Mouse (Mus musculus) forebrain, postnatal 0 days (tissue): ENCODE measurements at regions not wholly inside any gene's neighbourhood (a gene's known extent, or its start where the extent isn't known, plus 50 kb on each side); places are given as distances from the start of the nearest gene placed in this dataset.

Experiments
- ATAC-seq: fragments of 200-750 bp; cut with Nextera tagmentation; 2 replicates; pipeline ENCODE4 v1.8.0; 2017; ENCODE audit warnings: mild to moderate bottlenecking, moderate library complexity
- DNase-seq: peaks from one replicate; pipeline ENCODE4 v3.0.0-alpha.2; 2015
- H3K27ac ChIP-seq: fragments of 300-500 bp; sonication (generic); 2 replicates; pipeline ENCODE4 v1.5.1; 2014; ENCODE audit warnings: low read depth, mild to moderate bottlenecking, antibody characterized with exemption, low read length, moderate library complexity, mixed read lengths
- H3K27me3 ChIP-seq: fragments of 300-500 bp; sonication (generic); 2 replicates; pipeline ENCODE4 v1.6.1; 2014; ENCODE audit warnings: mild to moderate bottlenecking, low read length, mixed read lengths; ENCODE audit not compliant: insufficient read depth
- H3K36me3 ChIP-seq: fragments of 300-500 bp; sonication (generic); 2 replicates; pipeline ENCODE4 v1.6.1; 2014; ENCODE audit warnings: mild to moderate bottlenecking, moderate library complexity; ENCODE audit not compliant: insufficient read depth
- H3K4me1 ChIP-seq: fragments of 300-500 bp; sonication (generic); 2 replicates; pipeline ENCODE4 v1.6.1; 2014; ENCODE audit warnings: antibody characterized with exemption; ENCODE audit not compliant: insufficient read depth
- H3K4me2 ChIP-seq: fragments of 300-500 bp; sonication (generic); 2 replicates; pipeline ENCODE4 v1.6.1; 2014; ENCODE audit warnings: low read depth, mild to moderate bottlenecking, moderate library complexity
- H3K4me3 ChIP-seq: fragments of 300-500 bp; sonication (generic); 2 replicates; pipeline ENCODE4 v1.5.1; 2014; ENCODE audit warnings: low read depth, low read length, mixed read lengths
- H3K9ac ChIP-seq: fragments of 300-500 bp; sonication (generic); 2 replicates; pipeline ENCODE4 v1.6.1; 2014; ENCODE audit warnings: mild to moderate bottlenecking
- H3K9me3 ChIP-seq: fragments of 300-500 bp; sonication (generic); 2 replicates; pipeline ENCODE4 v1.6.1; 2016; ENCODE audit warnings: low read length
- CTCF ChIP-seq: sonication (generic); IDR thresholded peaks from 2 replicates; pipeline ENCODE4 v1.5.1; 2016; ENCODE audit warnings: antibody characterized with exemption, control low read depth, low read depth
- WGBS: fragments of 180-500 bp; shearing (Covaris S2); extraction: QIAGEN DNeasy Blood & Tissue Kit; methylation state at CpG from one replicate; pipeline ENCODE4 v1.1.7; 2014; 5-methylcytosine and 5-hydroxymethylcytosine counted together

DNA sequence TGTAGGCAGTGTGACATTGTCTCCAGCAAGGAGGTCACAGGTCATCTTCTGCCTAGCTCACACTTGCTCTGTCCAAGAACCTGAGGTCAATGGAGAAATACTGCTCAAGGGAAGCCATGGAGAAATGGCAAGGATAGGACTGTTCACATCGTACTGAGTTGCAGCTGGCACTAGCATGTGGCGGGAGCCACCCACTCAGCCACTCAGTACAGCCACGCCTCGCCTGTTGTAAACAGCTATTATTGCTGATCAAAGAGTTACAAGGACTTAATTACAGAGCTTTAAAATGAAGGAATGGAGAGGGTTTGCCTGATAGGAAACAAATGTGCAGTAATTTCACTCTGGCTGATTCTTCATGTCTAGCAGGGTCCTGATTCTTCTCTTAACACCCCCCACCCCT, 64.8 kb downstream of the Dll1 start:
- Histone ChIP-seq H3K9me3 (no peaks in the 10 kb centered on the region), H3K27ac (no peak overlapping the region), H3K27me3 (no peaks in the 10 kb centered on the region), H3K4me2 (no peak overlapping the region), H3K36me3 (no peaks in the 10 kb centered on the region), H3K9ac (no peak overlapping the region), H3K4me1 (no peaks in the 10 kb centered on the region), H3K4me3 (no peak overlapping the region)
- ATAC-seq (peak; percentile 54), DNase-seq (no peak)
- no peak for TF ChIP-seq CTCF
- 56% methylated on average over 4 of the region's 4 CpGs for WGBS

DNA sequence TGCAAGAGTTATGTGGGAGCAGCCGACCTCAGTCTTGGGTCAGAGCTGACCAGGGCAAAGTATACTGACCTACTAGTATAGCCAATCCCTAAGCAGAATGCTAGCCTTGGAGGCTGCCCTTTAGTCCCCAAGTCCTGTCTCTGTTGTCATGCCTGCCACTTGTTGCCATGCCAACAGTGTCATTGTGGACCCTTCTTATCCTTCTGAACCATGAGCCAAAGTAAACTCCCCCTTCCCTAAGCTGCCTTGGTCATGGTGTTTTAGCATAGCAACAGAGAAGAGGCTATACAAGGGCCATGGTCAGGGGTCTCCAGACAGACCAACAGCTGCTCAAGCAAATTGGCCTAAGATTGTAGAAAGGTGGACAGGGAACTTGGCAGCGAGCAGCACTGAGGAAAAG, 66.2 kb downstream of the Dll1 start:
- Histone ChIP-seq H3K9me3 (no peaks in the 10 kb centered on the region), H3K9ac (no peak overlapping the region), H3K4me1 (no peaks in the 10 kb centered on the region), H3K4me3 (no peak overlapping the region), H3K4me2 (no peak overlapping the region), H3K36me3 (no peaks in the 10 kb centered on the region), H3K27ac (no peak overlapping the region), H3K27me3 (no peaks in the 10 kb centered on the region)
- DNase-seq (no peak), ATAC-seq (peak; percentile 53)
- no peak for TF ChIP-seq CTCF
- 71% methylated on average over 2 of the region's 2 CpGs for WGBS

DNA sequence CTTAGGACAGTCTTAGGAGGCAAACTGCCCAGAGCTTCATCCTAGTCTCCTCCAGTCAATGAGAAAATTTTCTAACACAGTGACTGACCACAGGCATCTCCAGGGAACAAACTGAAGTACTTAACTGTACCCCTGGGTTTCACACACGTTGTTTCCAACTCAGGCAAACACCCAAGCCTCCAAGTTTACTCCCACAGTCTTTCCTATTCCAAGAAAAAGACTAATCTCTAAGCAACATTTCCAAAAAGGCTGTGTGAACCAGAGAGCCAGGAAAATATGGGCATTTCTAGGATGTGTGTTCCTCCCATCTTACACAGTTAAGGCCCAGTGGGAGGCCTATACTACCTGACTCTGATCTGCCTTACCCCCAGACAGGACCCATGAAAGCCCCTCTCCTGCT, 74.6 kb downstream of the Dll1 start:
- no peak for TF ChIP-seq CTCF
- Histone ChIP-seq H3K27me3 (no peaks in the 10 kb centered on the region), H3K4me1 (no peaks in the 10 kb centered on the region), H3K36me3 (no peaks in the 10 kb centered on the region), H3K27ac (no peak overlapping the region), H3K9ac (no peak overlapping the region), H3K4me2 (no peak overlapping the region), H3K9me3 (no peaks in the 10 kb centered on the region), H3K4me3 (no peak overlapping the region)
- ATAC-seq: no peak
- DNase-seq: no peak
- WGBS: 50% methylated on average over 1 of the region's 1 CpGs

DNA sequence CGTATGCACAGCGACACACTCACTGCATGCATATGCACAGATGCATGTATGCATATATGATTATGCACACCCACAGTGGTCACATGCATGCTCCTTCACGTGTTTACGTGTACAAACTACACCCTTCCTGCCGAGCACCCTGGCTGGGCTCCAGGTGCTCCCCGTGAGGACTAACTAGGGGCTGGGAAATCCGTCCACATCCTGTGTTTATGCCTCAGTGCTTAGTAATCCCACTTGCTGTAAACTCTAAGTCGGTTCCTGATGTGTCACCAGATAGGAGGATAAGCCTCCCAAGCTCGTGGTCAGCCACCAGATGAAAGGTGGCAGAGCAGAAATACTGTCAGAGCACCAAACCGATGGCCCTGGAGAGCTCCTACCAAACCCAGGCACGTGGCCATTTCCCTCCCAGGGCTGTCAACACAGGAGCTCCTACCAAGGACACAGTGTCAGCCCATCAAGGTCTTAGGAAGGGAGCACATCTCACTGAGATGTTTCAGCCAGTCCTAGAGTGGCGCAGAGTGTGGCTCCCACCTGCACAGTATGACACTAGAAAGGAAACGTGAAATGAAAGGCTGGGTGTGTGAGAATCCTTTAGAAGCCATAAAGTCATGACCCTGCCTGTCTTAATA, 76.8 kb downstream of the Dll1 start:
- 80% methylated on average over 13 of the region's 13 CpGs for WGBS
- Histone ChIP-seq H3K27ac (no peak overlapping the region), H3K27me3 (no peaks in the 10 kb centered on the region), H3K4me2 (no peak overlapping the region), H3K4me3 (no peak overlapping the region), H3K4me1 (no peaks in the 10 kb centered on the region), H3K36me3 (no peaks in the 10 kb centered on the region), H3K9ac (no peak overlapping the region), H3K9me3 (no peaks in the 10 kb centered on the region)
- DNase-seq (no peak), ATAC-seq (no peak)
- no peak for TF ChIP-seq CTCF

DNA sequence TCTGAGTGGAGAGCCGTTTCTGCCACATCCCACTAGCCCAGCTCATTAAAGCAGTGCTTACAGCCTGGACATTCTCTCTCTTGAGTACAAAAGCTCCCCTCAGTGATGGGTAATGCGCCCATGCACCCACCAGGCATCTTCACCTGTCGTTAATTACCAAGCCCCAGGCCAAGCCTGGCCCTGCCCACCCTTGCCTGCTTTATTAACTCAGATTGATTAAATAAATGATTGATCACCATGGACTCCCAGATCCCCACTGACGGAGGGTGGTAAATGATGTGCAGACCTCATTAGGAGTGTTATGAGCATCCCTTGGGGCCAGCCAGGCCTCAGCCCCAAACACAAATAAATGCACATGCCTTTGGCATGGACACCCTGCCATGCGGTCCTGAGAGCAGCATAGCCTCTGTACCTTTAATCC, 82.5 kb downstream of the Dll1 start:
- Histone ChIP-seq H3K9me3 (no peaks in the 10 kb centered on the region), H3K27me3 (no peaks in the 10 kb centered on the region), H3K36me3 (no peaks in the 10 kb centered on the region), H3K27ac (no peak overlapping the region), H3K4me2 (no peak overlapping the region), H3K9ac (no peak overlapping the region), H3K4me3 (no peak overlapping the region), H3K4me1 (no peaks in the 10 kb centered on the region)
- WGBS: 30% methylated on average over 5 of the region's 5 CpGs
- DNase-seq: no peak
- TF ChIP-seq CTCF: no peak
- no peak for ATAC-seq

DNA sequence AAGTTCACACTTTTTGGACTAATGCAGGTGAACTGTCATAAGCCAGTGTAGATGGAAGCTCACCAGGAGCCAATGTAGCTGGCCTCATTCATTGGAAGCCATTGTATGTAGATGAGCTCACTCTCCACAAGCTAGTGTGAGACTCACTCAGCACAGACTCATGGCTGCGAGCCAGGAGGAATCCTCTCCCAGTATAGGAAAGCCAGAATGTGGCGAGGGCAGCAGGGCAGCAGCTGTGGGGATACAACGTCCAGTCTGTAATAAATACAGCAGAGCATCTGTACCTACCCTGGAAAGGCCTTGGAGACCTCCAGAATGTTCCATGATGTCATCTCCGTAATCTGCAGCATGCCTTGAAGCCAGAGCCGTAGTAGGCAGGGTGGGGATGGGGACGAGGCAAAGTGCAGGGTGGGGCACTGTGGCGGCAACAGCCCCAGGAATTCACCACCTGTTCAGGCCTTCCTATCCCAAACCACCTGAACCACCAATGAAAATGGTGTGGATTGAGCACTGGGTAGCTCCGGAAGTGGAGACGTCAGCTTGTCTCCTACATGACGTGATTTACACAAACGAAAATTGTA, 84.1 kb downstream of the Dll1 start:
- DNase-seq (no peak), ATAC-seq (no peak)
- Histone ChIP-seq H3K4me3 (no peak overlapping the region), H3K36me3 (no peaks in the 10 kb centered on the region), H3K9me3 (no peaks in the 10 kb centered on the region), H3K27me3 (no peaks in the 10 kb centered on the region), H3K4me1 (no peaks in the 10 kb centered on the region), H3K4me2 (no peak overlapping the region), H3K27ac (no peak overlapping the region), H3K9ac (no peak overlapping the region)
- 91% methylated on average over 11 of the region's 11 CpGs for WGBS
- TF ChIP-seq CTCF: no peak

DNA sequence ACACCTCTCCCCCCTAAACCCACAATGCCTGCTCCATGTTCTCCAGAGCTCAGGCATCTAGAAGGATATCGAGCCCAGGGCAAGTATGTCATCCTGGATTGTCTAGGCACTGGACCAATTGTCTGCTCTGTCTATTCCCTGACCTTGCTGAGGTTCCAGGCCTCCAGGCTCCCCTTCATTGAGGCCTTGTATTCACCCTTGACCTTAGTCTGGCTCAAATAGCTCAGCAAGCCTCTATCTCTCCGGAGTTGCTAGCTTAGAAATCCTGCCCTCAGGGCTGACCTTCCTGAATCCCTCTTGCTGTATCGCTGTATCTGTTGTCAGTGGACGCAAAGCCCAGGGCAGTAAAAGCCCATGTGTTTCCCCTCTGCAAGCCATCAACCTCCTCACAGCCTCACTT, 85.0 kb downstream of the Dll1 start:
- no peaks in the 10 kb centered on the region for H3K9me3 ChIP-seq
- 77% methylated on average over 4 of the region's 4 CpGs for WGBS
- DNase-seq: no peak
- no peak overlapping the region for H3K27ac ChIP-seq
- no peak overlapping the region for H3K9ac ChIP-seq
- no peaks in the 10 kb centered on the region for H3K4me1 ChIP-seq
- H3K4me2 ChIP-seq: no peak overlapping the region
- no peaks in the 10 kb centered on the region for H3K36me3 ChIP-seq
- no peak for ATAC-seq
- no peak overlapping the region for H3K4me3 ChIP-seq
- TF ChIP-seq CTCF: no peak
- no peaks in the 10 kb centered on the region for H3K27me3 ChIP-seq
